Mouse (Mus musculus) forebrain, embryonic 11.5 days (tissue): Measurements from ENCODE around the gene Calr4. TPM values are rescaled to one million over a fixed set of nuclear protein-coding genes. Genes with fewer than 3 reads are reported as not detected.

Experiments
- ATAC-seq: fragments of 200-750 bp; cut with Nextera tagmentation; replicated peaks from 2 replicates; pipeline ENCODE4 v1.8.0; 2017; ENCODE audit warnings: moderate TSS enrichment; ENCODE audit not compliant: low FRiP score
- DNase-seq: peaks from one replicate; pipeline ENCODE4 v3.0.0-alpha.2; 2017; ENCODE audit warnings: low spot score
- H3K27ac ChIP-seq: fragments of 300-500 bp; sonication (generic); 2 replicates; pipeline ENCODE4 v1.5.1; 2014; ENCODE audit warnings: low read depth, low read length
- H3K27me3 ChIP-seq: fragments of 300-500 bp; sonication (generic); 2 replicates; pipeline ENCODE4 v1.6.1; 2014; ENCODE audit warnings: mild to moderate bottlenecking, low read length, mixed read lengths; ENCODE audit not compliant: control insufficient read depth, insufficient read depth
- H3K36me3 ChIP-seq: fragments of 300-500 bp; sonication (generic); 2 replicates; pipeline ENCODE4 v1.6.1; 2014; ENCODE audit warnings: mild to moderate bottlenecking, low read length, moderate library complexity, mixed read lengths; ENCODE audit not compliant: control insufficient read depth, insufficient read depth
- H3K4me1 ChIP-seq: fragments of 300-500 bp; sonication (generic); replicated peaks from 2 replicates; pipeline ENCODE4 v1.6.1; 2014; ENCODE audit warnings: low read length, mixed read lengths; ENCODE audit not compliant: control insufficient read depth, insufficient read depth
- H3K4me2 ChIP-seq: fragments of 300-500 bp; sonication (generic); 2 replicates; pipeline ENCODE4 v1.6.1; 2014; ENCODE audit warnings: low read depth, mild to moderate bottlenecking, low read length, moderate library complexity, mixed read lengths; ENCODE audit not compliant: severe bottlenecking
- H3K4me3 ChIP-seq: fragments of 300-500 bp; sonication (generic); 2 replicates; pipeline ENCODE4 v1.5.1; 2014; ENCODE audit warnings: low read depth, low read length
- H3K9ac ChIP-seq: fragments of 300-500 bp; sonication (generic); 2 replicates; pipeline ENCODE4 v1.6.1; 2014; ENCODE audit warnings: low read length
- H3K9me3 ChIP-seq: fragments of 300-500 bp; sonication (generic); 2 replicates; pipeline ENCODE4 v1.6.1; 2016; ENCODE audit warnings: low read length, mixed read lengths; ENCODE audit not compliant: control insufficient read depth
- WGBS: fragments of 180-500 bp; shearing (Covaris S2); extraction: QIAGEN DNeasy Blood & Tissue Kit; methylation state at CpG from one replicate; pipeline ENCODE4 v1.1.7; 2014; 5-methylcytosine and 5-hydroxymethylcytosine counted together
- polyA plus RNA-seq: library from polyadenylated mRNA; unstranded; fragments of >200 nt; fragmentation: Nextera tagmentation; extraction: Ambion mirVana; gene quantifications from 2 replicates; pipeline ENCODE4 v1.2.1, GENCODE M21; 2014

The Calr4 gene
- polyA plus RNA-seq, 1 experiment from 2014 or later, result 0.12 TPM

DNA sequence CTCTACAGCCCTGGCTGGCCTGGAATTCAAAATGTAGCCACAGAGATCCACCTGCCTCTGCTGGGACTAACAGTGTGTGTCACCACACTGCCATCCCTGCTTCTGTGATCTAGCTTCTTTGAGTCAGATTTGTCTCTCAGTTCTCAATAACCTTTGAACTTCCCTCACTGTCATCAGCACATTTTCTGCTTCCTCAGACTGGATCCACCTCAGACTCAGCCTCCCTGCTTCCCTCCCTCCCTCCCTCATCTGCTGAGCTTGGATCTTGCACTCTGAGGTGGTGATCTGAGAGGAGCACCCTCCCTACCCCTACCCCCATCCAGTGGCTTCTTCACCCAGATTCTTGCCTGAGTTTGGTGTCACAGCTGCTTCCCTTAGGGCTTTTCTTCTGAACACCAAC lies 23.4 kb downstream of the Calr4 start:
- DNase-seq, result no peak
- no peak overlapping the region for H3K4me3 ChIP-seq
- no peaks in the 10 kb centered on the region for H3K27me3 ChIP-seq
- no peak overlapping the region for H3K9ac ChIP-seq
- H3K4me1 ChIP-seq, result no peaks in the 10 kb centered on the region
- ATAC-seq, result no peak
- no peaks in the 10 kb centered on the region for H3K9me3 ChIP-seq
- H3K4me2 ChIP-seq, result no peak overlapping the region
- no peaks in the 10 kb centered on the region for H3K36me3 ChIP-seq
- H3K27ac ChIP-seq, result no peak overlapping the region

DNA sequence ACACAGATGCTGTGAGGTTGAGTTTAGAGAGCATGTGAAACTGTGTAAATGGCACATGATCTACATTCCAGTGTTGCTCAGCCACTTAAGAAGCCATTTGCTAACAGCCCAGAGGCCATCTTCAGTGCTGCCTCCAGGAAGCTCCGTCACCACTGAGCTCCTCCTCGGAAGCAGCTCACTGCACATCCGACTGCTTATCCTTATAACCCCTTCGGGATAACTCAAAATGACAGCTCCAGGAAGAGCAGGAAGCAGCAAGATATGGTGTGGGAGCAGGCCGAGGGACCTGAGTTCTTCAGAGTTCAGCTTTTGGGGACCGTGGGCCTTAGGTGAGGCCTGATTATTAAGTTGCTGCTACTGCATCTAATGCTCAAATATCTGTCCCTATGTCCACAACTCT lies 27.8 kb downstream of the Calr4 start:
- H3K9me3 ChIP-seq, result no peaks in the 10 kb centered on the region
- no peak for DNase-seq
- no peak overlapping the region for H3K4me2 ChIP-seq
- H3K36me3 ChIP-seq, result no peaks in the 10 kb centered on the region
- H3K4me3 ChIP-seq, result no peak overlapping the region
- no peaks in the 10 kb centered on the region for H3K27me3 ChIP-seq
- H3K27ac ChIP-seq, result no peak overlapping the region
- no peak for ATAC-seq
- no peaks in the 10 kb centered on the region for H3K4me1 ChIP-seq
- H3K9ac ChIP-seq, result no peak overlapping the region
- 88% methylated on average over 6 of the region's 6 CpGs for WGBS

DNA sequence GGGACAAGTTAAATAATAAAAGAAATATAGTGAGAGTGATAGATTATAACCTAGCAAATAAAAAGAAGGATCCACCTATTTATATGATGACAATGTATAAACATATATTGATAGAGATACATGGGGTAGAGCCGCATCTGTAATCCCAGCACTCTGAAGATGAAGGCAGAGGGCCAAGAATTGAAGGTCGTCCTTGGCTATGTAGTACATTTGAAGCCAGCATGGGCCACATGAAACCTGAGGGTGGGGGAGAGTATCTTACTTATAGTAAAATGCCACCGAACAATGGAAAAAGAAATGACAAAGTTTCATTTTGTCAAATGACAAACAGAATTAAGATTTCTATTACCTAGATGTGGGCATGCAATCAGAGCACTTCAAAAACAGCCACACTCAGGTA lies 31.8 kb downstream of the Calr4 start:
- H3K9ac ChIP-seq, result no peak overlapping the region
- no peak for ATAC-seq

DNA sequence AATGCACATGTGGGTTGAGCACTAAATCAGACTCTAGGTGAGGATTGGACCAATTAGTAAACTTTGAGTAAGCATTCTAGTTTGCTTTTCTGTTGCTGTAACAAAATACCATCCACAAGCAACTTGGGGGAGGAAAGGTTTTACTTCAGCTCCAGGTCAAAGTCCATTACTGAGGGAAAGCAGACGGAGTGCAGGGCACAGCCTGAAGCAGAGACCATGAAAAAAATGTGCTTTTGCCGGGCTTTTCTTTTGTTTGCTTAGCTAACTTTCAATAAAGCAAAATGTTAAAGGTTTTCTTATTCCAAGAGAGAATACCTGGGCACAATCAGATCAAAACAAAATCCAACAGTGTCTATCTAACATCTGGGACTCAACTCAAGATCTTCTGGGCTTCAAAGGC lies 32.5 kb downstream of the Calr4 start:
- Histone ChIP-seq H3K4me2 (no peak overlapping the region), H3K27me3 (no peaks in the 10 kb centered on the region), H3K27ac (no peak overlapping the region), H3K9me3 (no peaks in the 10 kb centered on the region), H3K9ac (no peak overlapping the region), H3K36me3 (no peaks in the 10 kb centered on the region), H3K4me1 (no peaks in the 10 kb centered on the region), H3K4me3 (no peak overlapping the region)
- DNase-seq (no peak), ATAC-seq (no peak)
- WGBS, result 78% methylated on average over 2 of the region's 2 CpGs

More for the DNA sequence above, 31.8 kb downstream of the Calr4 start:
- WGBS, result 87% methylated on average over 3 of the region's 3 CpGs
- no peak for DNase-seq
- Histone ChIP-seq H3K4me2 (no peak overlapping the region), H3K27ac (no peak overlapping the region), H3K4me1 (no peaks in the 10 kb centered on the region), H3K27me3 (no peaks in the 10 kb centered on the region), H3K9me3 (no peaks in the 10 kb centered on the region), H3K4me3 (no peak overlapping the region), H3K36me3 (no peaks in the 10 kb centered on the region)

DNA sequence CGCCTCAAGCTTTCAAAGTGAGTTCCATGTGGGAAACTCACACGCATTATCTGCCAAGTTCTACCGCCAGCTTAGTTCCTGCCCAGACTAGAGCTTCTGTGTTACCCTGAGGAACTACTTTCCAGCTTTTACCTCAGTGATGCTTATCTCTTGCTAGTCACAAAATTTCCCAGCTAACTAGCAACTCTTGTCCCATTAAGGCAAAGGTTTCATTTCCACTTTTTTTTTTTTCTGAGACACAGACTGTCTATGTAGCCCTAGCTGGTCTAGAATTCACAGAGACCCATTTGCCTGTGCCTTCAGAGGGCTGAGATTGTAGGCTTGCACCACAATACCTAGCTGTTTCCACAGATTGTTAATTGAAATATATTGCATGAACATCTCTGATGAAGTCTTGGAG lies 33.2 kb downstream of the Calr4 start:
- H3K4me3 ChIP-seq, result no peak overlapping the region
- no peaks in the 10 kb centered on the region for H3K36me3 ChIP-seq
- H3K27me3 ChIP-seq, result no peaks in the 10 kb centered on the region
- H3K9ac ChIP-seq, result no peak overlapping the region
- no peaks in the 10 kb centered on the region for H3K9me3 ChIP-seq
- H3K4me1 ChIP-seq, result no peaks in the 10 kb centered on the region
- H3K27ac ChIP-seq, result no peak overlapping the region
- ATAC-seq, result no peak
- H3K4me2 ChIP-seq, result no peak overlapping the region
- no peak for DNase-seq
- 85% methylated on average over 3 of the region's 3 CpGs for WGBS

DNA sequence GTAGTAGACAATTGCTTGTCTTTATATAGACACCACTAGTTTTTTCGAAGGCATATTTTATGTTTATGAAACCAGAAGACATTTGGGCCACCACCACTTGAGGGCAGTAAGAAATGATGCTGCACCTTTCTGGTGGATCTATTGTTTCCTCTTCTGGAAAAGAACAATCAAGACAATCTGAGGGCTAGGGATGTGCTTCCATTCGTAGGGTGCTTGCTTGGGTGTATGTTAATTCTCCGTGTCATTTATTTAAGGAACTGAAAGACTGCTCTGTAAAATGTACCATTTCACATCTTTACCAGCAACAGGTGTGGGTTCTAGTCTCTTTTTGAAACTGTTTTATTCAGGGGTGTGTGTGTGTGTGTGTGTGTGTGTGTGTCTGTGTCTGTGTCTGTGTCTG lies 34.6 kb downstream of the Calr4 start:
- no peaks in the 10 kb centered on the region for H3K4me1 ChIP-seq
- 88% methylated on average over 3 of the region's 3 CpGs for WGBS
- H3K9ac ChIP-seq, result no peak overlapping the region
- H3K27me3 ChIP-seq, result no peaks in the 10 kb centered on the region
- H3K9me3 ChIP-seq, result no peaks in the 10 kb centered on the region
- DNase-seq (no peak), ATAC-seq (no peak)
- H3K36me3 ChIP-seq, result no peaks in the 10 kb centered on the region
- H3K4me3 ChIP-seq, result no peak overlapping the region
- H3K4me2 ChIP-seq, result no peak overlapping the region
- no peak overlapping the region for H3K27ac ChIP-seq

DNA sequence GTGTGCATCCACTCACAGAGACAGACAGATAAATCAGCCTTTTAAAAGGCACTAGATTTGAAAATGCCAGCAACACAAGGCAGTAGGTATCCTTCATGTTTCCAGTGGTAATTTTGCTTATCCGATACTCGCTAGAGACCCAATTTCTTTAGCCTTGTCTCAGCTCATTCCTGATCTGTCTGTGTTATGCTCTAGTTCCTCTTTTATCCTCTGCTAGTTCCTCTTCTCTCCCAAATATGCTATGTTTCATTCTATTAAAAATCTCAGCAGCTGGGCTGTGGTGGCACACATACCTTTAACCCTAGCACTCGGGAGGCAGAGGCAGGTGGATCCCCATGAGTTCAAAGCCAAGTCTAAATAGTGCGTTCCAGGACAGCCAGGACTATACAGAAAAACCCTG lies 37.5 kb downstream of the Calr4 start:
- no peaks in the 10 kb centered on the region for H3K27me3 ChIP-seq
- WGBS, result 92% methylated on average over 4 of the region's 4 CpGs
- no peak overlapping the region for H3K4me3 ChIP-seq
- DNase-seq (no peak), ATAC-seq (no peak)
- no peak overlapping the region for H3K27ac ChIP-seq
- H3K4me2 ChIP-seq, result no peak overlapping the region
- H3K9ac ChIP-seq, result no peak overlapping the region
- H3K36me3 ChIP-seq, result no peaks in the 10 kb centered on the region
- no peaks in the 10 kb centered on the region for H3K9me3 ChIP-seq
- no peaks in the 10 kb centered on the region for H3K4me1 ChIP-seq

DNA sequence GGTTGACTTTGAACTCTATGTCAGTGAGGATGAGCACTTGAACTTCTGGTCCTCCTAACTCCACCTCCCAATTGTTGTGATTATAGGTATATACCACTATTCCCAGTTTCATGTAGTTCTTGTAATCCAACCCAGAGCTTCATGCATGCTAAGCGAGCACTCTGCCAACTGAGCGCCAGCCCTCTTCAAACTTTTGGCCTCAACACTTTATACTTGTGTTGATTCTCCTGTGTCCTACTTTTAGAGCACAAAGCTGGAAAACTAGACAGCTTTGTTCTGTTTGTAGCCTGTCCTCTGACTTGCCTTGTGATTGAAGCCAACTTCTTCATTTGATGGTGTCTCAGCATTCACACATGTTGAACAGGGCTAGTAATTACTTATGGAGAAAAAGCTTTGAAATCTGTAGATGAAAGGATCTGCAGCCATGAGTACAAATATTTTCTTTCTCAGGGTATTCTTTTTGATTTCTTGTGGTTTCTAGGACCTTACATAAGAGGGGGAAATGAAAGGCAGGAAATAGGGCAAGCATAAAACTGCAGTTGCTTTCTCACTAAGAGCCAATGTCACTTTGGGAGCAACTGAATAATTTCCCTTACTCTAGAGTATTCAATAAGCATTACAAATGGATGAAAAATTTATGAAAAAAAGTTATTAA lies 39.4 kb downstream of the Calr4 start:
- Histone ChIP-seq H3K27me3 (no peaks in the 10 kb centered on the region), H3K9me3 (no peaks in the 10 kb centered on the region)
- ATAC-seq, result no peak

DNA sequence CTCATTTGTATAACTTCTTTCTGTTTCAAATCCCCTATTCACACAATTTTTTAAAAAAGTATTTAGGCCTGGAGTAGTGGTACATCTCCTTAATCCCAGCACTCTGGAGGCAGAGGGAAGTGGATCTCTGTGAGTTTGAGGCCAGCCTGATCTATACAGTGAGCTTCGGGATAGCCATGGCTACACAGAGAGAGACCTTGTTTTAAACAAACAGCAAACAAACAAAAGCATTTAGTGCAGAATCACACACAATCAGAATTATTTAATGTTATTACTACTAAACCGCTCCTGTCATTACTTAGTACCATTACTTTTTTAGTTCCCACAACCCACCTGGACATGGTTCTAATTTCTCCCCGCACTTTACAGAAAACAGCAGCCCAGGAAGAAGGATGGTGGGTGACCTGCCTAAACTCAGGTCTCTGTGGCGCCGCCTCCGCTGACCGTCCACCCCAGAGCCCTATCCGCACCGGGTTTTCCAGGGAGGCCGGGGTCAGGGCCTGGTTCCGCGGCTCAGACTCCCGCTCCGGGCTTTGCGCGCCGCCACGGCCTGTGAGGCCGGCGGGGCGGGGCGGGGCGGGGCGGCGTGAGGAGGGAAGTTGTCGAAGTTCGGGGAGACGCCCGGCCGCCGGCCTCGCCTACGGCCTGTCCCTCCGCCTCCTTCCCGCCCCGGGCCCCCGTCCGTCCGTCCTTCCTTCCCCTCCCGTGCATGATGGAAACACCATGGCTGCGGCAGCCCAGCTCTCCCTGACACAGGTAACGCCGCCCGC lies 45.6 kb downstream of the Calr4 start, which contains the start of gene Eps15:
TSS of gene Eps15 (plus strand) at position 580 of the 770 bp plus-strand sequence.
- Histone ChIP-seq H3K4me1 (no peaks in the 10 kb centered on the region), H3K9me3 (no peaks in the 10 kb centered on the region), H3K4me2 (peak within 1 kb of the TSS; percentile 86), H3K4me3 (peak within 1 kb of the TSS; percentile 88), H3K36me3 (no peaks in the 10 kb centered on the region), H3K27me3 (no peaks in the 10 kb centered on the region; the same call in 1 of the 2 replicates), H3K9ac (peak within 1 kb of the TSS; percentile 82), H3K27ac (no peak within 1 kb of the TSS)
- 6% methylated on average over 22 of the region's 44 CpGs for WGBS
- ATAC-seq (peak; percentile 96), DNase-seq (peak; percentile 97)

More for the DNA sequence above, 39.4 kb downstream of the Calr4 start:
- Histone ChIP-seq H3K27ac (no peak overlapping the region), H3K9ac (no peak overlapping the region), H3K4me3 (no peak overlapping the region), H3K4me1 (no peaks in the 10 kb centered on the region), H3K4me2 (no peak overlapping the region), H3K36me3 (no peaks in the 10 kb centered on the region)
- 94% methylated on average over 2 of the region's 2 CpGs for WGBS
- DNase-seq, result no peak
